Comparison of ENCODE assay signal across 8 mouse cellular contexts in the genomic region with DNA sequence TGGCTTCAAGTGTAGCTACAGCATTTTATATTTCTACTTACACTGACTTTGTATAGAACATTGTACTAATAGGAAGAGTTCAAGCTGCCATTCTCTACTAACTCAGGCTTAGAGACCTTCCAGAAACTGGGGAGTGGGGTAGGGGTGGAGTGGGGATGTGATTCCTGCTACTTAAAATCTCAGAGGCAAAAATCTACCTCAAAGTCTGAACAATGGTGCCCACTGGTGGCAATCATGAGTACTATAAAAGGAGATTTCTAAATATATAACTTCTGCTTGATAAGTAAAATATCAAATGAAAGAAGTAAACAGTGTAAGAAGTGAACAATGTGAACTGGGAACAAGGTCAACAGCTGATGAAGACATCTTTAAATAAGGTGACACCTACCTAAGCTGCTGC.
A peak's percentile ranks its signal among the peaks of the same experiment; 100 is the strongest.
DNase-seq lines count a peak whose midpoint lies in the region; ATAC-seq and TF ChIP-seq lines count a peak whose summit lies in the region.
"Had no signal": no experiment of that assay in that cellular context is flagged by ENCODE, and none has a peak within 500 bp of the region (broad histone marks: within the 10 kb centered on the region; RNA-seq: fewer than 3 reads in every experiment).

No protein-coding gene starts in this region.

- DNase-seq in heart, postnatal 4 days, result peak; percentile 59
- DNase-seq in heart, embryonic 10.5 days (ENCODE audit: low spot score), result no peak
- DNase-seq in ovary, postnatal 36 days (ENCODE audit: low spot score), result peak; percentile 18
- no peak for DNase-seq in ovary, postnatal 10 days (ENCODE audit: low spot score)
- peak; percentile 55 for DNase-seq in brain, embryonic 14.5 days (ENCODE audit: low read depth)
- DNase-seq in right cerebral cortex, postnatal 4 days, result peak; percentile 59

- H3K9me3 ChIP-seq in heart, embryonic 10.5 days, result no peaks in the 10 kb centered on the region
- H3K9me3 ChIP-seq in forebrain, embryonic 12.5 days, result no peaks in the 10 kb centered on the region
- H3K9me3 ChIP-seq: limb, embryonic 13.5 days had no signal

- H3K9ac ChIP-seq in forebrain, embryonic 12.5 days, result no peak overlapping the region
- H3K9ac ChIP-seq: limb, embryonic 13.5 days had no signal

- H3K4me2 ChIP-seq in forebrain, embryonic 12.5 days, result no peak overlapping the region
- H3K4me2 ChIP-seq: limb, embryonic 13.5 days had no signal

- H3K4me3 ChIP-seq in heart, embryonic 10.5 days, result no peak overlapping the region
- no peak overlapping the region for H3K4me3 ChIP-seq in forebrain, embryonic 12.5 days (replicated peaks)
- H3K4me3 ChIP-seq: limb, embryonic 13.5 days had no signal

- peaks cover 49% of the 10 kb centered on the region for H3K36me3 ChIP-seq in heart, embryonic 10.5 days
- peaks cover 35% of the 10 kb centered on the region for H3K36me3 ChIP-seq in forebrain, embryonic 12.5 days (replicated peaks)

- no peak for TF ChIP-seq POLR2A in brain, embryonic 14.5 days (IDR thresholded peaks at IDR 0.05; ENCODE audit: borderline replicate concordance, extremely low read depth, insufficient read depth, insufficient read length, poor library complexity, severe bottlenecking)

- H3K4me1 ChIP-seq in heart, embryonic 10.5 days, result peaks cover 4% of the 10 kb centered on the region
- H3K4me1 ChIP-seq in forebrain, embryonic 12.5 days, result 0 out of 2 replicates have a peak, but pooled peaks cover 3% of the 10 kb centered on the region
- H3K4me1 ChIP-seq: limb, embryonic 13.5 days had no signal

- no peak for ATAC-seq in forebrain, embryonic 12.5 days (ENCODE audit: low FRiP score)

- no peak overlapping the region for H3K27ac ChIP-seq in heart, embryonic 10.5 days
- H3K27ac ChIP-seq in forebrain, embryonic 12.5 days, result no peak overlapping the region
- H3K27ac ChIP-seq: limb, embryonic 13.5 days had no signal

- TF ChIP-seq CTCF in brain, embryonic 14.5 days (IDR thresholded peaks at IDR 0.05; ENCODE audit: borderline replicate concordance, extremely low read depth, insufficient read depth, insufficient read length), result peak; percentile 17; the same call in 1 of the 2 replicates

- no peaks in the 10 kb centered on the region for H3K27me3 ChIP-seq in heart, embryonic 10.5 days (ENCODE audit: insufficient read depth, poor library complexity, severe bottlenecking)
- no peaks in the 10 kb centered on the region for H3K27me3 ChIP-seq in forebrain, embryonic 12.5 days
- H3K27me3 ChIP-seq: limb, embryonic 13.5 days had no signal

Comparison
In these comparisons a context has a peak if more than half of its experiments do, and no peak if none do; other contexts are left out.
1. DNase-seq: peak in heart, postnatal 4 days (single experiment), ovary, postnatal 36 days (single experiment), brain, embryonic 14.5 days (single experiment) and right cerebral cortex, postnatal 4 days (single experiment); none in heart, embryonic 10.5 days (single experiment) and ovary, postnatal 10 days (single experiment).